Mouse (Mus musculus): ENCODE measurements around the gene Tspyl3. TPM values are rescaled to one million over a fixed set of nuclear protein-coding genes. Genes with fewer than 3 reads are reported as not detected.

Gene Tspyl3
- polyA plus RNA-seq, 1 experiment from 2014 or later: 0.06 TPM

DNA sequence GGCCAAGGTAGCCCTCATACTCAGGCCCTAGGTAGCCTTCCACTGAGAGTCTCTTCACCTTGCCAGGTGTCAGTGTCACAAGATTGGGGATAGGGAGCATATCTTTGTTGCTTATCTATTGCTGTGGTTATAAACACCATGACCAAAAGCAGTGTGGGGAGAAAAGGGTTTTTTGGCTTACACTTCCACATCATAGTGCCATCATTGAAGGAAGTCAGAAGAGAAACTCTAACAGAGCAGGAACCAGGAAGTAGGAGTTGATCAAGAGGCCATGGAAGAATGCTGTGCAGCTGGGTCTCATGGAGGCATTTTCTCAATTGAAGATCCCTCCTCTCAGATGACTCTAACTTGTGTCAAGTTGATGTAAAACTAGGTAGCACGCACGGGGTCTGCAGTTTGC lies 17.1 kb downstream of the Tspyl3 start:
- no peak for TF ChIP-seq CTCF (IDR thresholded peaks at IDR 0.05)
- ChIA-PET CTCF (no interaction called here), POLR2A (interaction anchor here (0.6 kb wide), 1 partner anchor 16 kb away, joined by 4 read pairs; no protein-coding TSS in a partner anchor)
- in situ Hi-C loops (cut with MboI; ENCODE audit: low pct_unique_long_range_greater_than_20kb): no loop called here
- no peak for DNase-seq (ENCODE audit: low read depth, low spot score)
- H3K27me3 ChIP-seq: no peaks in the 10 kb centered on the region
- no peak for ATAC-seq

DNA sequence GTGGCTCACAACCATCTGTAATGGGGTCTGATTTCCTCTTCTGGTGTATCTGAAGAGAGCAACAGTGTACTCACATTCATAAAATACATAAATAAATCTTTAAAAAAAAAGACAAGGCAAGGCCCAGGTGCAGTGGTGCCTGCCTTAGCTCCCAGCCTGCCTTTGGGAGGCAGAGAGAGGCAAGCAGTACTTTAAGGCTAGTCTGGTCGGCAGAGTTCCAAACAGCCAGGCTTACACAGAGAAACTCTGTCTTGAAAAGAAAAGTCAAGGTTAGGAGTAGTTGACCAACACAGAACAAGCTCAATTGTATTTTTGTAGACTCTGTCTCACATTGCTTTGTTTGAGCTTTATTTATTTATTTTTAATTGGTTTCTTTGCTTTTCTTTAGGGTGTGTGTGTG lies 22.5 kb downstream of the Tspyl3 start:
- POLR2A ChIA-PET: interaction anchor here (0.8 kb wide), 1 partner anchor 13 kb away, joined by 4 read pairs; no protein-coding TSS in a partner anchor
- no peak for DNase-seq (ENCODE audit: low read depth, low spot score)
- in situ Hi-C loops (cut with MboI; ENCODE audit: low pct_unique_long_range_greater_than_20kb): no loop called here

GRCm38 (mm10) chr2:153199114-153199513 lies 26.1 kb downstream of the Tspyl3 start:
- DNase-seq (ENCODE audit: low read depth, low spot score): no peak
- ChIA-PET POLR2A (no interaction called here), CTCF (no interaction called here)
- in situ Hi-C loops (cut with MboI; ENCODE audit: low pct_unique_long_range_greater_than_20kb): no loop called here
- no peaks in the 10 kb centered on the region for H3K27me3 ChIP-seq
- no peak for ATAC-seq
- no peak for TF ChIP-seq CTCF (IDR thresholded peaks at IDR 0.05)

More for the DNA sequence above, 22.5 kb downstream of the Tspyl3 start:
- no peaks in the 10 kb centered on the region for H3K27me3 ChIP-seq
- CTCF ChIA-PET: interaction anchor here (2.1 kb wide), 1 partner anchor 8 kb away, joined by 5 read pairs; no protein-coding TSS in a partner anchor
- ATAC-seq: no peak
- TF ChIP-seq CTCF (IDR thresholded peaks at IDR 0.05): no peak

GRCm38 (mm10) chr2:153198485-153198884 lies 26.8 kb downstream of the Tspyl3 start:
- POLR2A ChIA-PET: no interaction called here
- CTCF ChIA-PET: interaction anchor here (1.1 to 1.2 kb wide), 2 partner anchors 12 to 51 kb away, joined by 3 read pairs; no protein-coding TSS in a partner anchor
- no peaks in the 10 kb centered on the region for H3K27me3 ChIP-seq
- TF ChIP-seq CTCF (IDR thresholded peaks at IDR 0.05): no peak
- no peak for ATAC-seq
- in situ Hi-C loops (cut with MboI; ENCODE audit: low pct_unique_long_range_greater_than_20kb): no loop called here
- no peak for DNase-seq (ENCODE audit: low read depth, low spot score)

DNA sequence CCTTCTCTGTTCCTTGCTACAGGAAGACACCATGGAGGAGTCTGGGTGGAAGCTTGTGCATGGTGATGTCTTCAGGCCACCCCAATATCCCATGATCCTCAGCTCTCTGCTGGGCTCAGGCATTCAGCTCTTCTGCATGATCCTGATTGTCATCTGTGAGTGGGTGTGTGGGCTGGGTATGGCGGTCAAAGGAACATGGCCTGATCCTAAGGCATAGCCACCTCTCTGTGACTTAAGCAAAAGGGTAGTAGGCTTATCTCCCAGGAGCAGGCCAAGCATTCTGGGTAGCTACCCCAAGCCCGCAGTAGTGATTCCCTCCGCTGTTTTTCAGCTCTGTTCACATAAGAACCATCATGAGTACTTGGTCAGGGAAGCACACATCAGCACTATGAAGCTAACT lies 31.0 kb downstream of the Tspyl3 start:
- TF ChIP-seq CTCF (IDR thresholded peaks at IDR 0.05): no peak
- ATAC-seq: no peak
- DNase-seq (ENCODE audit: low read depth, low spot score): no peak
- no peaks in the 10 kb centered on the region for H3K27me3 ChIP-seq
- in situ Hi-C loops (cut with MboI; ENCODE audit: low pct_unique_long_range_greater_than_20kb): no loop called here
- CTCF ChIA-PET: interaction anchor here (1.0 to 1.8 kb wide), 4 partner anchors 9 to 12 kb away, joined by 3 to 7 read pairs (median 4); no protein-coding TSS in a partner anchor
- POLR2A ChIA-PET: interaction anchor here (0.7 to 0.9 kb wide), 2 partner anchors 10 to 20 kb away, joined by 3 read pairs; no protein-coding TSS in a partner anchor

GRCm38 (mm10) chr2:153191242-153191641 lies 34.0 kb downstream of the Tspyl3 start:
- DNase-seq (ENCODE audit: low read depth, low spot score) (no peak), ATAC-seq (no peak)
- ChIA-PET POLR2A (no interaction called here), CTCF (interaction anchor here (1.0 kb wide), 1 partner anchor 14 kb away, joined by 3 read pairs; no protein-coding TSS in a partner anchor)
- in situ Hi-C loops (cut with MboI; ENCODE audit: low pct_unique_long_range_greater_than_20kb): no loop called here
- no peak for TF ChIP-seq CTCF (IDR thresholded peaks at IDR 0.05)
- no peaks in the 10 kb centered on the region for H3K27me3 ChIP-seq

- no peaks in the 10 kb centered on the region for H3K27me3 ChIP-seq
- ATAC-seq (no peak), DNase-seq (ENCODE audit: low read depth, low spot score) (no peak)
- POLR2A ChIA-PET: no interaction called here
- in situ Hi-C loops (cut with MboI; ENCODE audit: low pct_unique_long_range_greater_than_20kb): no loop called here
- CTCF ChIA-PET: no interaction called here
- no peak for TF ChIP-seq CTCF (IDR thresholded peaks at IDR 0.05)
Measured at GRCm38 (mm10) chr2:153187848-153188247, 37.4 kb downstream of the Tspyl3 start.

DNA sequence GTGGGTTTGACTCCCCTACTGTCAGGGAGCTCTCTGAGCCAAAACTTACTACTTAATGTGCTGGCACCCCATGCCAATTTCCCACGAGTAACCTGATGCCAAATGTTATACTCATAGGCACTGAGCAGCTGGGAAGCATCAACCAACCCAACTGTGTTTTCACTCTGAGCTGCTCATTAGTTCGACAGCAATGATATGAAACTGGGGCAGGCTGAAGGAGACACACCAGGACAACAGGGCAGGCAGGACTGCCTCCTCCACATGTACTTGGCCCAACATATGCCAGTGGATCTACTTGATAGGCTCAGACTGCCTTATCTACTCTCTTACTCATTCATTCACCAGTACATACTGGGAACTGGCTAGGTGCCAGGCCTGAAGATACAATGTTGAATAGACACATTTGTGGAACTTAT lies 39.1 kb downstream of the Tspyl3 start:
- ATAC-seq (no peak), DNase-seq (ENCODE audit: low read depth, low spot score) (no peak)
- H3K27me3 ChIP-seq: no peaks in the 10 kb centered on the region
- POLR2A ChIA-PET: no interaction called here
- CTCF ChIA-PET: interaction anchor here (0.8 kb wide), 1 partner anchor 12 kb away, joined by 3 read pairs; no protein-coding TSS in a partner anchor
- in situ Hi-C loops (cut with MboI; ENCODE audit: low pct_unique_long_range_greater_than_20kb): no loop called here
- no peak for TF ChIP-seq CTCF (IDR thresholded peaks at IDR 0.05)

DNA sequence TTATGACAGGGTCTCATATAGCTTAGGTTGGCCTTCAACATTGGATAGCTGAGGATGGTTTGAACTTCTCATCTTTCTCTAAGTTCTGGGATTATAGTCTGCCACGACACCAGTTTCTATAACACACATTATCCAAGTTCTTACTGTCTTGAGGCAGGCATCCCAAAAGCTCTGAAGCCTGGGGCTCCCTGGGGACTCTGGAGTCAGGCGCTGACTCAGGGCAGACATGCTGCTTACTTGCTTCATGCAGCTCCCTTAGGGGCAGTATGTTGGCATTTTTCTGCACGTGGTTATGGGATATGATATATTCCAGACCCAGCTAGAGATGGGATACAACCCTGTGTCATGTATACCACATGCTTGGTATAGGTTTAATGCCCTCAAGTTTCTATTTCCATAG lies 45.3 kb downstream of the Tspyl3 start:
- H3K27me3 ChIP-seq: no peaks in the 10 kb centered on the region
- ATAC-seq: no peak
- CTCF ChIA-PET: interaction anchor here (1.2 kb wide), 1 partner anchor 37 kb away, joined by 3 read pairs; no protein-coding TSS in a partner anchor
- TF ChIP-seq CTCF (IDR thresholded peaks at IDR 0.05): no peak
- in situ Hi-C loops (cut with MboI; ENCODE audit: low pct_unique_long_range_greater_than_20kb): no loop called here
- POLR2A ChIA-PET: interaction anchor here (0.6 kb wide), 1 partner anchor 516 kb away, joined by 3 read pairs; no protein-coding TSS in a partner anchor
- DNase-seq (ENCODE audit: low read depth, low spot score): no peak

- no peak for DNase-seq (ENCODE audit: low read depth, low spot score)
- POLR2A ChIA-PET: no interaction called here
- no peak for ATAC-seq
- H3K27me3 ChIP-seq: no peaks in the 10 kb centered on the region
- TF ChIP-seq CTCF (IDR thresholded peaks at IDR 0.05): no peak
- in situ Hi-C loops (cut with MboI; ENCODE audit: low pct_unique_long_range_greater_than_20kb): no loop called here
- CTCF ChIA-PET: interaction anchor here (1.2 kb wide), 1 partner anchor 37 kb away, joined by 3 read pairs; no protein-coding TSS in a partner anchor
Measured at GRCm38 (mm10) chr2:153179126-153179860, 45.9 kb downstream of the Tspyl3 start.

GRCm38 (mm10) chr2:153177188-153177587 lies 48.1 kb downstream of the Tspyl3 start:
- in situ Hi-C loops (cut with MboI; ENCODE audit: low pct_unique_long_range_greater_than_20kb): no loop called here

More at GRCm38 (mm10) chr2:153177188-153177587, 48.1 kb downstream of the Tspyl3 start:
- POLR2A ChIA-PET: interaction anchor here (0.6 kb wide), 1 partner anchor 15 kb away, joined by 3 read pairs; no protein-coding TSS in a partner anchor
- H3K27me3 ChIP-seq: no peaks in the 10 kb centered on the region
- no peak for TF ChIP-seq CTCF (IDR thresholded peaks at IDR 0.05)
- CTCF ChIA-PET: interaction anchor here (1.3 kb wide), 2 partner anchors 14 to 30 kb away, joined by 3 to 4 read pairs; no protein-coding TSS in a partner anchor
- no peak for ATAC-seq
- DNase-seq (ENCODE audit: low read depth, low spot score): no peak
